Mouse (Mus musculus): ENCODE measurements around the gene Gm7682.
"Not testable (repeated sequence)": the region's sequence is repeated elsewhere in the genome, so short reads cannot be mapped to it uniquely, and the experiment has no call there.

The Gm7682 gene

DNA sequence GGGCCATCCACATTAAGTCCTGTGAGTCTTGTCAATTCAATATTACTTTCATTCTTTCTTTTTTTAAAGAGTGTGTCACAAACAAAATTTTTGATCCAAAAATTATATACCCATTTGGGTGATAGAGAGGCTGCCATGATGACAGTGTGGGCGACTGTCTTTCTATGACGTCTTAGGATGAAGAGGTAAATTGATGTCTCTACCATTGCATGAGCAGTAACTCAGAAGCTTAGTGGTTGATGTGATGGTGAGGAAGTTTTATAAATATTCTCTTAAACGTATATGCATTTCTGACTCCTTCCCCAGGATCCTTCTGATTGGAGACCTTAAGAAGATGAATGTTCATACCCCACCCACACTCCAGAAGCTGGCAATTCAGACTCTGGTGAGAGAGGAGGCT is at the start of gene Gm7682:
Gene Gm7682, plus strand, starts transcription at position 301 of the 400 bp plus-strand sequence.
- not testable (repeated sequence) for DNase-seq (ENCODE audit: low spot score in 2 of 2)
